Mouse (Mus musculus) MN1 (cell line): ENCODE data around the gene Sipa1l1.
A peak's percentile ranks its signal among the peaks of the same experiment; 100 is the strongest.

Experiments used
- DNase-seq: peaks from one replicate; pipeline ENCODE4 v3.0.0-alpha.2; 2016; ENCODE audit warnings: low spot score

The Sipa1l1 gene

DNA sequence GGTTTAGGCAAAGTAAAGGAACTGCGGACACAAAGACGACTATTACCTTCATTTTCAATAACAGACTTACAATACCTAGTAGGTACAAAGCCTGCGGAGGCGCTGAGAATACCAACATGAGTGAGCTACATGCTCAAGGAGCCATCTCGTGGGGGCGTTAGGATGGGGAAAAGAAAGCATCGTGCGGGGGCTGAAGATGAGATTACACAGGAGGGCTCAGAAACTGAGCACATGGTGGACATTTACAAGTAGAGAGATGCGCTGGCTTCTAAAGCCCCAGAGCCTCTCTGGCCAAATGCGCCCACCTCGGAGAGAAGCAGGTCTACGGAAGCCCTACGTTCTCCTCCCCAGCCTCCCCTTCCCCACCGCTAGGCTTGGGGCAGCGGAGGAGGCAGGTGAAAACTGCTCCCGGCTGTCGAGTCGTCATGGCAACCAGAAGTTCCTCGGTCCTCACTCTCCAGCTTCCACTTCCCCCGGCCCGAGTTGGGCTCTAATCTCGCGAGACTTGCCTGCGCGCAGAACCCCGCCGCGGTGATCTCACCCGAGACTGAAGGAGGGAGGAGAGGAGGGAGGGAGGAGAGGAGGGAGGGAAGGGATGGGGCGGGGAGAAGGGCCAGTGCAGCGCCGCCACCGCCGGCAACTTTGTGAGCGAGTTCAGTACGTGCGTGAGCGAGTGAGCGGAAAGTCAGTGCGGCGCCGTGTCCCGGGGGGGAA lies at the start of gene Sipa1l1:
TSS of gene Sipa1l1 (plus strand) at position 501 of the 714 bp plus-strand sequence.
- DNase-seq: peak; percentile 99

DNA sequence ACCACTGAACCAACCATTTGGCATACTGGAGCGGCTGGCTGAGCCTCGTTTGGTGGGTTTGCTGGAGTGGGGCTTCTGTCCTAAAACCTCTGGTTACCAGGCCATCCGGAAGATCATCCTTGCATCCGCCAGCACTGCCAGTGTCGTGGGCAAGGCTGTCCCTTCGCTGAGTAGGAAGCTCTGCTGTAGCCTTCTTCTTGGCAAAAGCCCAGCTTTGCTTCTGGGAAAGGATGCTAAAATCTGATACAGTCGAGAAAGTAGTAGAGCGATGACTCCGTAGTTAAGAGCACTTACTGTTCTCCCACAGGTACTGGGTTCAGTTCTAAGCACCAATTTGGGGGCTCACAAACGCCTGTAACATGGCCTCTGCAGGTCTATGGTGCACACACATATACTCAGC lies 47.2 kb upstream of the Sipa1l1 start:
- DNase-seq: peak; percentile 49

DNA sequence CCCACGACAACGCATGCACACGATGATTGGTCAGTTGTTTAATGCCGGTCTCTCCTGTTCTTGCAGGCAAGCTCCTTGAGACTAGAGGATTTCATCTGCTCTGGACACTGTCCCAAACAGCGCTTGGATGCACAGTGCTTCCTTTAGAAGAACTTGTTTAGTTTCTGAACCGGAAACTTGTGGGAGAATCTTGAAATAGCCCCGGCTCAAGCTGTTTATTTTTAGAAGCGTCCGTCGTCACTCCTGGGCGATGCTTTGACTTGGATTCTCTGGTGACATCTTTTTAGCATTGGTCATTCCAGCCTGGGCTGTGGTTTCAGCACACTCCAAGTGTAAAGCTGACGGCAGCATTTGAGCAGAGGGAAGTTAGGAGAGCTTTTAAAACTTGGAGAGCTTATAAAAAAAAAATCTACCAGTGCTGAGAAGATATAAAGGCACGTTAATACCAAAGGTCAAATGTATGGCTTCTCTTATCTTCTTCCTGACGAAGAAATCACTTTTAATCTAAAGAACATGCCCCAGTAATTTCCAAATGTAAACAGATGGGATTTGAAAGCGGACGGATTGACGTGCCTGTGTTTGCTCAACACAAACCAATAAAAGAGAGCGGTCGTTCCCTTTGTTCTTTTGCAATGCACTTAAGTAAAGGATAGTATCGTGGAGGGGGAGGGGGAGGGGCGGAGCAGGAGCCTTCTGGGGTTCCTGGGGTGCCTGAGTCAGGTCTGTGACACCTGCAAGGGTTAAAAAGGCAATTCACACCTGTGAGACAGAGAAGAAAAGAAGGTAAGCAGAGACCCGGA lies 46.5 kb upstream of the Sipa1l1 start:
- DNase-seq: peak; percentile 45

DNA sequence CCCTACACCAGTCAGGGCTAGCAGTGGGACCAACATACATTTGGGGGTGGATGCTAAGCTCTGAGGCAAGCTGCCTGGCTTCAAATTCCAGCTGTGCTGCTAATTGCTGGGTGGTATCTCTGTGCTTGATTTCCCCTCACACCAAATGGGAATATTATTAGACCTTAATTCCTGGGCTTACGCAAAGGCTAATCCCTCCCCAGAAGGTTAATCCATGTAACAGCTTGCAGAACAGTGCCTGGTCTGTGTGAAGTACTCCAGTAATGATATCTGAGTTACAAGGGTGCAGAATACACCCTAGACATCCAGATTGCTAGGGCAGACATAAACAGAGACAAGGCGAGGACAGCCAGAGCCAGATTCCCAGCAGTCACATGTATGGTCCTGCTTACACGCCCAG lies 42.3 kb upstream of the Sipa1l1 start:
- DNase-seq: no peak

DNA sequence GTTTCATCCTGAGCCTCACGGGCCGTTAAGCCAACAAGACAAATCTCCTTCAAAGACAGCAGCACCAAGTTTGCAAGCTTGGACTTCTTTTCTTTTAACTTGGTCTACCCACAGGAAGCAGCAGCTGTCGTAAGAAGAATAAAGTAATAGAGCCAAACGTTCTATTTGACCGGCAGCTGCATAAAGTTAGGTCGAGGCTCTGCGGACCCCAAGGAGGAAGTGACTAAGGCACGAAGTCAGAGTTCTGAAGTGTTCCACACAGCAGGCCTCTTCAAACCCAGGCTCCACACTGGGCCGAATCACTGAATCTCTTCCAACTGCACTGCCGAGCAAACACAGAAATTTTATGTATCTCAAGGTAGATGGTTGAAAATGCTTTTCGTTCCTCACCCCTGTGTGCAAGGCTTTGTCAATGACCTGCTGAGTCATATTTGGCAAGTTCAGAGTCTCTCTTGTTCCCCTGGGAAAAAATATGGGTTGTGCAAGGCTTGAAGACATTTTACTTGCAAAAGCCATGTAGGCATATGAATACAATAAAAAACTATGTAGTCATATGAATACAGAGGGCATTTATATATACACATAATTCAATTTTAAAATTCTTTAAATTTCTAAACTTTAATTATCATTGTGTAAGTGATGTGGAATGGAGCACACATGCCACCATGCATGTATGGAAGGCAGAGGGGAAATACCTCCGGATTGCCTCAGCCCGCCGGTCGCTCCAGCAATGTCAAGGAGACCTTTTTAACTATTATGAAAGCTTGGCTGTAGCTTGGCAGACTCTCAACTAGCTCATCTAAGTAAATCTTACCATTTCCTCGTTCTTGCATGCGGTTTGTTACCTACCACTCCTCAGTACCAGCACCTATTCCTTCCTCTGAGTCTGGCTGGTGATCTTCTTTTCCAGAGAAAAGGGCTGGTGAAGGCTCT lies 29.6 kb upstream of the Sipa1l1 start:
- DNase-seq: no peak

DNA sequence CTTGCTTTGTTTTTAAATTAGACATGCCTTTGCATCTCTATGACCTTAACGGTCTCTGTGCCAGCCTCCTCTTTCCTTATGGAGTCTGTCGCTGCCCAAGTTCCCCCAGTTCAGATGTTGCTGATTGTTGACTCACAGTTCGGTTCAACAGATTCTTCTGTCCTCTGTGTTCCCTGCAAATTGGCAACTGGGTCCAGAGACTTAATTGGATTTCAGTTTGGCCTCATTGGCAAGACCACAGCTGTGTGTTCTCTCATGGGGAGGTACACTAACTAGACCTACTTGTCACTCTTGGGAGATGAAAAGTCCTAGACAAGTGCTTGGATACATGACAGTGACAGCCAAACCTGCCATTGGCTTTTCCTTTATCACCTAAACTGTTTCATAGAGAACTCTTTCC lies 25.7 kb upstream of the Sipa1l1 start:
- no peak for DNase-seq

DNA sequence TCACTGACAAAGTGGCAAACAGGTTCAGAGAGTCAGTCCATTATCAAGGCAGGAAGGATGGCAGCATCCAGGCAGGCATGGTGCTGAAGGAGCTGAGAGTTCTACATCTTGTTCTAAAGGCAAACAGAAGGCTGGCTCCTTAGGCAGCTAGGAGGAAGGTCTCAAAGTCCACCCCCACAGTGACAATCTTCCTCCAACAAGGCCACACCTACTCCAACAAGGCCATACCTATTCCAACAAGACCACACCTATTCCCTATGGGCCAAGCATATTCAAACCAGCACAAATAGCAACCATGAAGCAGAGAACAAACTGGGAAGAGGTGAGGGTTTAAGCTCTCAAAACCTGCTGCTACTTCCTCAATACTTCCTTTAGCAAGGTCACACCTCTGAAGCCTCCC lies 23.9 kb upstream of the Sipa1l1 start:
- no peak for DNase-seq

DNA sequence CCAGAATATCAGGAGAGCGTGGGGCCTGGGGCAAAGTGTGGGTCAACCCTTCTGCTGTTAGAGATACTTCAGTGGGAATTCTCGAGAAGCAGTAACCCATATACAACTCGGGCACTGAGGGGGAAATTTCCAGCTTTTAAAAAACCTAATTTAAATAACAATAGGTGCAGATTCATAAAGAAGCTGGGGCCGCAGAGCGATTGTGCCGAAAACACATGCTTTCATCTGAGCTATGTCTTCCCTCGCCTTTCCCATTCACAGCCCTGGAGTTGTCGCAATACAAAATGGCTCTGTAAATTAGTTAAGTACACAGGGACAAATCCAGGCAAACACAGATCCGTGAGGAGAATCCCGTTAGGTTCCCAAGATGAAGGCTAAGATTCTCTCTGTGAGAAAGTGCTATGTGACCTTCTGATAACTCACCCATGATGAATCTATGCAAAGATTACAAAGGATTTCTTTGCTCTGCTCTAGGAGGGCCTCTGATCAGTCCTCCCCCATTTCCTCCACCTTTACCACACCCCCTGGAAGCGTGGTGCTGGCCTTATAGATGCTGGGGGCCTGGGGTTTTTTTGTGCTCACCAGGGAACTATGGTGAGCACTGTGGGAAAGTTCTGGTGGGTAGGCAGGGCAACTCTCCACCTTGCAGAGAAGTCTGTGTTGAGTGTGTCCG lies 22.0 kb upstream of the Sipa1l1 start:
- DNase-seq: no peak

DNA sequence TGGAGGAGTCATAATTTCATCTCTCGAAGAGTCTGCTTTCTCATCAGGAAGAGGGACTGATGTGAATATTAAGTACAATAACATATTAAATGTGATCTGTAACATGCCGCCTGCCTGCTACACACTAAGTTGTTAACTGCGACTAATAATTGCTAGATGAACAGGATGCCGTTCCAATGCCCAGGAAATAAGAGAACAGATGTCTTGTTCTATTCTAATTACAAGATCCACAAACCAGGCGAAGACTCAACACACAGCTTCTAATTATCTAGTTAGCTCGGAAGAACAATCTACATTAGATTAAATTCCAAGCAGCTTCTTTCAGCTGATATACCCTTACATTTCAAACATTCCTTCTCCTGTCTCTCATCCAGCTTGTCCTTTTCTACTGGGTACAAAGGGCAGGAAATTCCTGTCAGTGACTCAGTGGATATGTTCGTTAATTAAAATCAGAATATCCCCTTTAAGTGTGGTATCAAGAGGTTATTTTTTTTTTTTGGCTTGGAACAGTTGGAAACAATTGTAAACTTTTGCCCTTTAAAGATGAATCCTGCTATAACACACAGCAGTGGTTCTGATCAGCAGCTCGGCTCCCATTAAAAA lies 20.7 kb upstream of the Sipa1l1 start:
- DNase-seq: no peak

DNA sequence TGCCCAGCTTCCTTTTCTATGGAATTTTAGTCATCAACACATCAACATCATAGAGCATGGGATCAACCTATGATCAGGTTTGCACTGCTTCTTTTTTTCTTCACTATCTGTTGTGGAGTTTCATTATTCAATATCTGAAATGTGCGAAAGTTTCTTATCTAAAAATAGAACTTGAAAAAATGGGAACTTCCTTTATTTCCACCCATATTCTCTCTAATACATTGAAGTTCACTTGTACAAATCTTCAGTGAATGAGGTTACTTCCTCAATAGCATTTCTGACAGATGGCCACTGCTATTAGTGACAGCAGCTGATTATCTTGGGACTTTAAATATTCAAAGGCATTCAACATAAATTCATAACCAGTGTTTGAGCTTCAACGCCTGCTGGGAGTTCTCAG lies 18.1 kb upstream of the Sipa1l1 start:
- no peak for DNase-seq

DNA sequence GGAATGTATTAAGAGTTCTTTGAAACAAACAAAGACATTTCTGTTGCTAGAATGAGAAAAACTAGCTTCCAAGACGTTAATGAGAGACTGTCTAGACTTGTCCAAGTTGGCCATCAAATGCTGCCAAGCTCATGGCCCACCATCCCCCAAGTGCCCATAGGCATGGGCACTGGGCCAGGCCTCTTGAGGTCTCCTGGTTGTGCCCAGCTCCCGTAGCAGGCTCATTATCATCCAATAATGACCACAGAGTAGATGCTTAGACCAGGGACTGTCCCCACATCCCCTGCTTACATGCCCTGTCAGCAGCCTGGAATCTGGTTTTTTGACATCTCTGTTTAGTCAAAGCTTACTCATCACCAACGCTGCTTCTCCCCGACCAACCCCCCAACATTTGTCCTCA lies 14.6 kb upstream of the Sipa1l1 start:
- no peak for DNase-seq

DNA sequence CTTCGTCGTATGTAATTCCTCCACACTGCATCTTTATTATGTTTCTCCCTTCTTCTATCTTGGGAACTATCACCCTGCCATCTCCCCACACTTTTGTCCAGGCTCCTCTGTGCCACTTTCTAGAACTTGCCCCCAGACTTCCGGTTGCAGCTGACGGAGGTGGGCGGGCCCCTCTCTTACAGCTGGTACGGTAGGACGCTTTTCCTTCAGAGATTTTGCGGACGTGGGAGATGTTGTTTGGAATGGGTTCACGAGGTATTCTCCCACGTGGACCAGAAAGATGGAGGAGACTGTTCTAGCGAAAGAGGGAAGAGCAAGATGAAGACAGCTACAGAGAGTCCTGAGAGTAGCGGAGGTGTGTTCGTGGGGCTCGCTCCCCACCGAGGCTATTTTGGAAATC lies 10.6 kb upstream of the Sipa1l1 start:
- no peak for DNase-seq

DNA sequence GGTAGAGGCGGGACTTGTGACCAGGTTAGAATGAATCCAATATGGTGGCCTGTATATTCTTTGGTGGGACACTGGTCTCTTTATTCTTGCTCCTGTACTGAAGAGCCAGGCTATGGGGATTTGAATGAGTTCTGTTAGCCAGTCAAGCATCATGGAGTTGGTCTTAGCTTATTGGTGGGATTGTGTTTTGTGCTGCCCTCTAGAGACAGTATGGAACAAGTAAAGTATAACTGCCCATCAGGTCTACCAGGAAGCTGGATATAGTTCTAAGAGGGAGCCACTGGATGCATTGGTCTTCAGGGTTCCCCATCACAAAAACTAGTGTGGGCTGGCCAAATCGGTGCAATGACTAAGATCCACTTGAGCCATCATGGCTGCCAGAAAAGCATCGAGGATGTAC lies 9.7 kb upstream of the Sipa1l1 start:
- DNase-seq: no peak

DNA sequence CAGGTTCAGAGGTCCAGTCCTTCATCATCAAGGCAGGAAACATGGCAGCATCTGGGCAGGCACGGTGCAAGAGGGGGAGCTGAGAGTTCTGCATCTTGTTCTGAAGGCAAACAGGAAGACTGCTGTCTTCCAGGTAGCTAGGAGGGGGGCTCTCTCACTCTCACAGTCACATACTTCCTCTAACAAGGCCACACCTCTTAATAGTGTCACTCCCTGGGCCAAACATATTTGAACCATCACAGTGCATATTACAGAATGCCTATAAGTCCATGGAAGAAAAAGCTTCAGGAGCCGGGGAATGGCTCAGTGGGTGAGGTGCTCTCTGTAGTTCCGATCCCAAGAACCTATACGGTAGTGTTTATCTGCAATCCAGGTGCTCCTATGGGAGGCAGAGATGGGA lies 3.5 kb upstream of the Sipa1l1 start:
- DNase-seq: no peak

DNA sequence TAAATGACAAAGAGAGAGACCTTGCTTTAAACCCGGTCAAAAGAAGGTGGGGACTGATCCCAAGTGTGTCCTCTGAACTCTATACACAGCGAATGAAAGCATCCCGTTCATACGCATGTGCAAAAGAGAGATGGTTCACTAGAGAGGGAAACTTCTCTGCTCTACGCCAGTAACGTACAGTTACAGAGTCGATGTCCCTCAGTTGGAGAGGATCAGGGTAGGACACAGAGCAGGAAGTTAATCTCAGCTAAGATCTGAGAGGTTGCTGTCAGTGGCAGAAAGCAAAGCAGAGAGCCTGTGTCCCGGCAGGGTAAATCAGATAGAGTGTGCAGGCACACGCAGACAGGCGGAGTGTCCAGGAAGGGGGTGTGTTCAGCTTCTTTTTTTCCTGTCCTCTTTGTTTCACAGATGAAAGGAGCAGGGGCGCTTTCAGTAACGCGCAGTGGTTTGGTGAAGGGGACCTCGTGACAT lies 3.0 kb upstream of the Sipa1l1 start:
- DNase-seq: peak; percentile 62

DNA sequence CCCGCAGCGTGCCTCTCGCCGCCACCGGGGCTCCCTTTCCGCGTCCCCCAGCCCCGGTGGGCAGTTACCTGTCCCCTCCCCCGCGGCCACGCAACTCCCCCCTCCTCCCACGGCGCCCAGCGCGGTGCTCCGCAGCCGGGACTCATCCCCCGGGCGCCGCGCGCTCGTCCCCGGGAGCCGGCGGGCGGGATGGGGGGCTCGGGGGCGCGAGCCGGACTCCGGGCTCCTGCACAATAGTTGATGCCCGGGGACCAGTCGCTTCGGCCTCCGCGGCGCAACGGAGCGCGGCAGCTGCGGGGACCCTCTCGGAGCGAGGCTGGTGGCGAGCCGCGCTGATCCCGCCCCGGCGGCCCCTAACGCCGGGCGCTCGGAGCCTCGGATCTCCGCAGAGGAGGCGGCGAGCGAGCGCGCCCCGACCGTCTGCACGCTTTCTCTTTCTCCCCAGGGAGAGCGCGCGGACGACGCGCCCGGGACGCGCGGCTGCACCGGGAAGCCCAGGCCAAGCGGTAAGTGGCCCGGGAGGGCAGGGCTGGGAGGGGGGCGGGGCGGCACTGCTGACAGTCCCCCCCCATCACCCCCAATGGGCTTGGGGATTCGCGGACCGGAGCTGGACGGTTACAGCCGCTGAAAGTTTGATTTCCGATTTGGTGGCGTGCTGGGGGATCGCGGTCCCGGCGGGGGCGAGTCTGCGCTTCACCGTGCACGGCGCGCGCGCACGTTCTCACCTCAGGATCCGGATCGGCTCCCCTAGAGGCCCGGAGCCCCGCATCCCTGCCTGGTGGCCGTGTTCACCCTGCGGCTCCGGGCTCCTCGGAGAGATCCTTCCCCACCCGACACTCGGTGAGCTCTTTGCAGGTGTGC lies 681 bp downstream of the Sipa1l1 start:
- DNase-seq: peak; percentile 79

DNA sequence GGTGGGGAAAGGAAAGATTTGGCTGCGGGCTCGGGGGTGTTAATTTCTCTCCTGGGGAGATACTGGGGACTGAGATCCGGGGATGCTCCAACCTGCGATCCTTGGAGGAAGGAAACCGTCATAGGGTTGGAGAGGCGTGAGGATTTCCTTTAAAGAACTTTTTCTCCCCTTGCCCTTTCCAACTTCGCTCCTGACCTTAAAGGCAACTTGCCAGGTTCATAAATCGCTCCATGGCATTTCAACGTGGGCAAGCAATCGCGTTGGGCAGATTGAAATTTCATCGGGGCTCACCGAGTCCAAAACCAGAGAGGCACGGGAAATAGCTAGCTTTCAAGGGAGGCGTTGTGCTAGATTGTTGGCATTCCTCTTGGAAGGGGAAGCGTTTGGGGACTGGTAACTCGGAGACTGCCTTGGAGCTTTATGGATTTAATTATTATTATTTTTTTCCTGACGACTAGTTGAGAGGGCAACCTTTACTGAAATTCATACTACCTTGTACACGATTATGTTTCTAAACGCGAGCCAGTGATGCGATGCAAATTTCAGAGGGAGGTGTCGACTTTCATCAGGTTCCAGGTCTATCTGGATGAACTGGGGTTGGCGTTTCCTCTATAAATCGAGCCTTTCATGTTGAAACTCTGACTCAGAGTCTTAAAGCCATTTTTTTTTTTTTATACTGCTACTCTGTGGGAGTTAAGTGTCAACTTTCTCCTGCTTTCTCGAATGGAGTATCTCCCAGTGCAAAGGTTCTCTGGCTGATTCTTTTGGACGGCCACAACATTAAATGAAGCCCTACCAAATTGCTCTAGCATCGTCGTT lies 1.6 kb downstream of the Sipa1l1 start:
- DNase-seq: peak; percentile 46

DNA sequence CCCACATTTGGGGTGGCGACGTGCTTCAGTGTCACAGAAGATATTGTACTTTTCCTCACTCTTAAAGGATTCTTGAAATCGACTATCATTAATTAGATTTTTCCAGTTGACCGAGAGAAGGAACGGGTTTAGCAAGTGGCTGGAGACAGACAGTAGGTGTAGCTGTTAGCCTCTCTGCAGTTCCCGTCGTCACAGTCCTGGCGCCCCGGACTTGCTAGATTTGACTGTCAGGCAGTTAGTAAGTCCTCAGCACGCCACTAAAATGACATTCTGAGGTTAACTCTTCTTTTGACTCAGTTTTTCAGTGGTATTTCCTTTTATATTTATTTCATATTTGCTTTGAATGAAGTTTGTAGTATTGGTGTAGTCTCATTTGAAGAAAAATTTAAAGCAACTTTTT lies 2.5 kb downstream of the Sipa1l1 start:
- DNase-seq: no peak

DNA sequence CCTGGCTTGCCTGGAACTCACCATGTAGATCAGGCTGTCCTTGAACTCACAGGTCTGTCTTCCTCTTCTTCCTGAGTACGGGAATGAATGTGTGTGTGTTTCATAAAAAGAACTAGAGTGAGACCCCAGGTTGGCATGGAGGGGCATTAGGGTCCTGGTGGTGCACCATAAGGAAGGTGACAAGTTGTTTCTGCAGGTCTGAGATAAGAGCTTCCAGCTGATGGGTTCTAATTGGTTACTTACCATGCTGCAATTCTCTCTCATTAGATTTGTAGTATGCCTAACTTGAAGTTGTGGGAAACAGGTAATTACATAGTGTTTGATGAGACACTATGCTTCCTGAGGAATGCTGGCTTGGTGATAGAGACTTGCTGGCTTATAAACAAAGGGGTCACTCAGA lies 4.5 kb downstream of the Sipa1l1 start:
- no peak for DNase-seq

DNA sequence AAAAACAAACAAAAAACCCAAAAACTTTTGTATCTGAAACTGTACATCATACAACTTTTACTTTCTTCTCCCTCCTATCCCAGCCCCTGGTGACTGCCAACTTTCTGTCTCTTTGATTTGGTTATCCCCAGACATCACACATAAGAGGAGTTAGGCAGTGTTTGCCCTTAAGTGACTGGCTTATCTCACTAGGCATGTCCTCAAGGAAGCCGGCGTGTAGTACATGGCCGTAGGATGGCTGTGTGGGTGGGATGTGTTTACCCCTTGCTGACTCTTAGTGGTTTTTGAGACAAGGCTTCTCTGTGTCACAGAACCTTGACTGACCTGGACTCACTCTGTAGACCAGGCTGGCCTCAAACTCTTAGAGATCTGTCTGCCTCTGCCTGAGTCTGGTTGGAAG lies 6.6 kb downstream of the Sipa1l1 start:
- no peak for DNase-seq
